In the genomic region with DNA sequence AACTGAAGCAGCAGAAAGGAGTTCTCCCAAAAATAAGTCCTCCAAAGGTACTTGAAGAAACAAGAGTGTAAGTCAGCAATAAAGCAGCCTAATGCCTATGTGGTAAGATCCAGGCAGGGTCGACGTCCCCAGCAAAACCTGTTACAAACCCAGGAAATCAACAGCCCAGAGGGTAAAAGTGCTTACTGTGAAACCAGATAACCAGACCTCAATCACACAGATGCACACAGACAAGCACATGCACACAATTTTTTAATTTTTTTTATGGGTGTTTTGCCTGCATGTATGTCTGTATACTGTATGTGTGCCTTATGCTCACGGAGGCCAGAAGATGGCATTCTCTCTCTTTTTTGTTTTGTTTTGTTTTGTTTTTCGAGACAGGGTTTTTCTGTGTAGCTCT, we compare ENCODE assay signal across 21 mouse cellular contexts. TPM values are rescaled to one million over a fixed set of nuclear protein-coding genes. Genes with fewer than 3 reads are reported as not detected.
DNase-seq lines count a peak whose midpoint lies in the region; ATAC-seq and TF ChIP-seq lines count a peak whose summit lies in the region.
"Had no signal": no experiment of that assay in that cellular context is flagged by ENCODE, and none has a peak within 500 bp of the region (broad histone marks: within the 10 kb centered on the region; RNA-seq: fewer than 3 reads in every experiment).

No protein-coding gene starts in this region.

- intact Hi-C loops in left cerebral cortex, postnatal 36 days (cut with DNase I) = no loop called here

- no peak for TF ChIP-seq CTCF in lung, adult 2 months (IDR thresholded peaks at IDR 0.05; ENCODE audit: insufficient read depth, low read length)

- no peak overlapping the region for H3K4me3 ChIP-seq in embryonic facial prominence, embryonic 12.5 days
- H3K4me3 ChIP-seq in embryonic facial prominence, embryonic 10.5 days = no peak overlapping the region
- no peak overlapping the region for H3K4me3 ChIP-seq in lung, embryonic 15.5 days
- no peak overlapping the region for H3K4me3 ChIP-seq in lung, adult 2 months (replicated peaks; ENCODE audit: extremely low read depth, low read depth, low read length)
- H3K4me3 ChIP-seq in liver, embryonic 13.5 days (replicated peaks) = no peak overlapping the region
- H3K4me3 ChIP-seq: hindbrain, embryonic 12.5 days; neural tube, embryonic 13.5 days; stomach, embryonic 15.5 days had no signal

- H3K27ac ChIP-seq in embryonic facial prominence, embryonic 12.5 days = 0 out of 2 replicates have a peak overlapping the region, but pooled peaks have one; percentile 17
- no peak overlapping the region for H3K27ac ChIP-seq in embryonic facial prominence, embryonic 10.5 days (replicated peaks)
- H3K27ac ChIP-seq in lung, embryonic 15.5 days = peak overlapping the region; percentile 70
- H3K27ac ChIP-seq in liver, embryonic 13.5 days = peak overlapping the region; percentile 54
- H3K27ac ChIP-seq: hindbrain, embryonic 12.5 days; neural tube, embryonic 13.5 days had no signal

- TF ChIP-seq POLR2A in lung, adult 2 months (IDR thresholded peaks at IDR 0.05; ENCODE audit: borderline replicate concordance, extremely low read depth, low read depth, low read length) = no peak

- H3K4me2 ChIP-seq in embryonic facial prominence, embryonic 12.5 days (replicated peaks) = no peak overlapping the region
- H3K4me2 ChIP-seq in lung, embryonic 15.5 days = no peak overlapping the region
- no peak overlapping the region for H3K4me2 ChIP-seq in liver, embryonic 13.5 days
- H3K4me2 ChIP-seq: hindbrain, embryonic 12.5 days; midbrain, embryonic 11.5 days; neural tube, embryonic 13.5 days; stomach, embryonic 15.5 days had no signal

- H3K4me1 ChIP-seq in embryonic facial prominence, embryonic 12.5 days = 0 out of 2 replicates have a peak, but pooled peaks cover 3% of the 10 kb centered on the region
- H3K4me1 ChIP-seq in embryonic facial prominence, embryonic 10.5 days = peaks cover 19% of the 10 kb centered on the region
- peaks cover 21% of the 10 kb centered on the region for H3K4me1 ChIP-seq in lung, embryonic 15.5 days
- H3K4me1 ChIP-seq in lung, adult 2 months (ENCODE audit: control insufficient read depth, insufficient read depth, low read length) = peaks cover 5% of the 10 kb centered on the region
- H3K4me1 ChIP-seq in liver, embryonic 13.5 days (replicated peaks) = peaks cover 23% of the 10 kb centered on the region
- H3K4me1 ChIP-seq: hindbrain, embryonic 12.5 days; stomach, embryonic 15.5 days had no signal

- DNase-seq in embryonic facial prominence, embryonic 10.5 days (ENCODE audit: low spot score) = no peak
- DNase-seq in lung, adult 2 months = no peak
- no peak for DNase-seq in liver, embryonic 13.5 days
- peak; percentile 28 for DNase-seq in yolk sac, embryonic 10.5 days (ENCODE audit: low spot score)
- no peak for DNase-seq in left cerebral cortex, postnatal 36 days (ENCODE audit: low spot score in 2 of 2)
- no peak for DNase-seq in layer of hippocampus, postnatal 10 days (ENCODE audit: low spot score in 2 of 2)
- DNase-seq: adrenal gland, postnatal 14 days; cerebellum, adult 2 months; gastrocnemius, postnatal 14 days; left cerebral cortex, postnatal 4 days; lung, adult 18-20 months; spleen, adult 18-20 months; thymus, postnatal 14 days had no signal

- 83% methylated on average over 4 of the region's 4 CpGs for WGBS in embryonic facial prominence, embryonic 12.5 days
- WGBS in embryonic facial prominence, embryonic 10.5 days = 85% methylated on average over 4 of the region's 4 CpGs
- 62% methylated on average over 4 of the region's 4 CpGs for WGBS in lung, embryonic 15.5 days
- WGBS in lung, adult 2 months = 72% methylated on average over 4 of the region's 4 CpGs
- WGBS in liver, embryonic 13.5 days (ENCODE audit: insufficient replicate concordance) = 43% methylated on average over 4 of the region's 4 CpGs

- no peak overlapping the region for H3K9ac ChIP-seq in embryonic facial prominence, embryonic 12.5 days
- H3K9ac ChIP-seq in lung, embryonic 15.5 days = no peak overlapping the region
- no peak overlapping the region for H3K9ac ChIP-seq in liver, embryonic 13.5 days
- H3K9ac ChIP-seq: hindbrain, embryonic 12.5 days; neural tube, embryonic 13.5 days; stomach, embryonic 15.5 days had no signal

- peaks cover 59% of the 10 kb centered on the region for H3K36me3 ChIP-seq in embryonic facial prominence, embryonic 12.5 days
- H3K36me3 ChIP-seq in embryonic facial prominence, embryonic 10.5 days (replicated peaks) = peaks cover 63% of the 10 kb centered on the region
- peaks cover 41% of the 10 kb centered on the region for H3K36me3 ChIP-seq in lung, embryonic 15.5 days
- H3K36me3 ChIP-seq in liver, embryonic 13.5 days = peaks cover 59% of the 10 kb centered on the region

- no peaks in the 10 kb centered on the region for H3K9me3 ChIP-seq in embryonic facial prominence, embryonic 12.5 days
- no peaks in the 10 kb centered on the region for H3K9me3 ChIP-seq in embryonic facial prominence, embryonic 10.5 days
- H3K9me3 ChIP-seq in lung, embryonic 15.5 days = no peaks in the 10 kb centered on the region
- no peaks in the 10 kb centered on the region for H3K9me3 ChIP-seq in liver, embryonic 13.5 days (replicated peaks)
- H3K9me3 ChIP-seq: hindbrain, embryonic 12.5 days; neural tube, embryonic 13.5 days; stomach, embryonic 15.5 days had no signal

- no peak for ATAC-seq in embryonic facial prominence, embryonic 12.5 days (ENCODE audit: insufficient number of reproducible peaks, insufficient read depth, low FRiP score, low TSS enrichment)
- no peak for ATAC-seq in lung, embryonic 15.5 days (ENCODE audit: borderline replicate concordance, extremely low read depth, low FRiP score, low TSS enrichment)
- peak; percentile 39; the same call in 1 of the 2 replicates for ATAC-seq in liver, embryonic 13.5 days (ENCODE audit: low read depth)
- ATAC-seq: activated CD4-positive, CD25-positive, alpha-beta regulatory T cell, adult 4 months; inflammation-experienced regulatory T-cells, adult 6 months had no signal

- H3K27me3 ChIP-seq in embryonic facial prominence, embryonic 12.5 days = no peaks in the 10 kb centered on the region
- no peaks in the 10 kb centered on the region for H3K27me3 ChIP-seq in embryonic facial prominence, embryonic 10.5 days (replicated peaks; ENCODE audit: low read depth, poor library complexity, severe bottlenecking)
- no peaks in the 10 kb centered on the region for H3K27me3 ChIP-seq in lung, embryonic 15.5 days
- H3K27me3 ChIP-seq in liver, embryonic 13.5 days = no peaks in the 10 kb centered on the region
- H3K27me3 ChIP-seq: hindbrain, embryonic 12.5 days; neural tube, embryonic 13.5 days; stomach, embryonic 15.5 days had no signal

RNA-seq across cellular contexts. Expression of a gene that starts 25.5 kb away (rescaled TPM):
- polyA plus RNA-seq in embryonic facial prominence, embryonic 12.5 days (2016; fragmentation: Nextera tagmentation; extraction: Ambion mirVana) = 41.9 and 42.4 TPM in 2 replicates
- 28.6 and 29.4 TPM in 2 replicates for polyA plus RNA-seq in embryonic facial prominence, embryonic 10.5 days (2016; fragmentation: Nextera tagmentation; extraction: Ambion mirVana)
- polyA plus RNA-seq in lung, embryonic 15.5 days (2015; fragmentation: Nextera tagmentation; extraction: Ambion mirVana) = 31.4 and 32.9 TPM in 2 replicates
- polyA plus RNA-seq in lung, adult 2 months (2012; rRNA removed) = 2.9 and 5.9 TPM in 2 replicates
- polyA plus RNA-seq in liver, embryonic 13.5 days (2015; fragmentation: Nextera tagmentation; extraction: Ambion mirVana) = 10.2 and 12.2 TPM in 2 replicates
- total RNA-seq in left cerebral cortex, postnatal 36 days (2021) = 10 to 100 TPM; 24.7 to 25.0 TPM
- 1 to 10 TPM; 8.4 to 8.5 TPM for total RNA-seq in layer of hippocampus, postnatal 10 days (2021)

RNA-seq across cellular contexts. Expression of a gene that starts 35.3 kb away (rescaled TPM):
- polyA plus RNA-seq in embryonic facial prominence, embryonic 12.5 days (2016; fragmentation: Nextera tagmentation; extraction: Ambion mirVana) = 19.3 and 21.8 TPM in 2 replicates
- 26.1 and 26.8 TPM in 2 replicates for polyA plus RNA-seq in embryonic facial prominence, embryonic 10.5 days (2016; fragmentation: Nextera tagmentation; extraction: Ambion mirVana)
- 20.7 and 21.2 TPM in 2 replicates for polyA plus RNA-seq in lung, embryonic 15.5 days (2015; fragmentation: Nextera tagmentation; extraction: Ambion mirVana)
- polyA plus RNA-seq in lung, adult 2 months (2012; rRNA removed) = 12.5 and 15.0 TPM in 2 replicates
- 10.3 and 11.1 TPM in 2 replicates for polyA plus RNA-seq in liver, embryonic 13.5 days (2015; fragmentation: Nextera tagmentation; extraction: Ambion mirVana)
- total RNA-seq in left cerebral cortex, postnatal 36 days (2021) = 10 to 100 TPM in 1 of 2 experiments, 1 to 10 TPM in 1; 9.0 to 15.3 TPM
- total RNA-seq in layer of hippocampus, postnatal 10 days (2021) = 1 to 10 TPM; 9.0 to 9.6 TPM
